Mouse (Mus musculus): ENCODE results near the gene Hpgd.

Gene Hpgd

GRCm38 (mm10) chr8:56323276-56323675 lies 28.9 kb downstream of the Hpgd start:
- no peak for DNase-seq (ENCODE audit: low spot score in 2 of 2)

- DNase-seq (ENCODE audit: low spot score in 2 of 2) = no peak
These were observed 33.3 kb downstream of the Hpgd start for GRCm38 (mm10) chr8:56327709-56328108.

- DNase-seq (ENCODE audit: low spot score in 2 of 2) = no peak
These were observed 33.8 kb downstream of the Hpgd start for GRCm38 (mm10) chr8:56328130-56328542.

- no peak for DNase-seq (ENCODE audit: low spot score in 2 of 2)
These were observed 41.1 kb downstream of the Hpgd start for GRCm38 (mm10) chr8:56335390-56336000.

GRCm38 (mm10) chr8:56336771-56337170 lies 42.4 kb downstream of the Hpgd start:
- DNase-seq (ENCODE audit: low spot score in 2 of 2) = no peak

- no peak for DNase-seq (ENCODE audit: low spot score in 2 of 2)
These were observed 49.1 kb downstream of the Hpgd start for GRCm38 (mm10) chr8:56343505-56343904.

- DNase-seq (ENCODE audit: low spot score in 2 of 2) = no peak
These were observed 49.6 kb downstream of the Hpgd start for GRCm38 (mm10) chr8:56343940-56344339.

GRCm38 (mm10) chr8:56344359-56344758 lies 50.0 kb downstream of the Hpgd start:
- DNase-seq (ENCODE audit: low spot score in 2 of 2) = no peak

GRCm38 (mm10) chr8:56345641-56346420 lies 51.4 kb downstream of the Hpgd start:
- DNase-seq (ENCODE audit: low spot score in 2 of 2) = no peak

GRCm38 (mm10) chr8:56363180-56363579 lies 68.8 kb downstream of the Hpgd start:
- no peak for DNase-seq (ENCODE audit: low spot score in 2 of 2)

Data from spleen, postnatal 36 days (tissue).